In genomic region chr10:117730637-117731203, GRCm38 (mm10) we compare ENCODE assay signal across 13 mouse cellular contexts.
"Had no signal": no experiment of that assay in that cellular context is flagged by ENCODE, and none has a peak within 500 bp of the region (broad histone marks: within the 10 kb centered on the region; RNA-seq: fewer than 3 reads in every experiment).

No protein-coding gene starts in this region.

- H3K27ac ChIP-seq: heart, adult 2 months; heart, embryonic 13.5 days; heart, embryonic 15.5 days; hindbrain, embryonic 13.5 days; hindbrain, embryonic 15.5 days; hindbrain, postnatal 0 days; layer of hippocampus, adult 2 months; left cerebral cortex, adult 2 months; limb, embryonic 10.5 days; limb, embryonic 12.5 days had no signal

- H3K4me1 ChIP-seq: heart, embryonic 15.5 days; hindbrain, embryonic 13.5 days; hindbrain, embryonic 15.5 days; limb, embryonic 10.5 days; limb, embryonic 12.5 days had no signal

- H3K27me3 ChIP-seq: heart, embryonic 13.5 days; heart, embryonic 15.5 days; hindbrain, embryonic 13.5 days; hindbrain, embryonic 15.5 days; limb, embryonic 12.5 days had no signal

- ATAC-seq: hindbrain, postnatal 0 days had no signal

- DNase-seq: gastrocnemius, postnatal 36 days; heart, adult 11 months had no signal

- H3K4me2 ChIP-seq: heart, embryonic 11.5 days; hindbrain, embryonic 13.5 days; hindbrain, embryonic 15.5 days; limb, embryonic 12.5 days had no signal

- H3K9me3 ChIP-seq: heart, embryonic 13.5 days; heart, embryonic 15.5 days; hindbrain, embryonic 13.5 days; hindbrain, embryonic 15.5 days; limb, embryonic 10.5 days; limb, embryonic 12.5 days had no signal

- H3K9ac ChIP-seq: heart, embryonic 15.5 days; hindbrain, embryonic 13.5 days; hindbrain, embryonic 15.5 days; limb, embryonic 12.5 days had no signal

- H3K36me3 ChIP-seq: heart, embryonic 13.5 days; heart, embryonic 15.5 days; hindbrain, embryonic 15.5 days had no signal

- H3K4me3 ChIP-seq: heart, adult 2 months; heart, embryonic 13.5 days; heart, embryonic 15.5 days; hindbrain, embryonic 13.5 days; hindbrain, embryonic 15.5 days; layer of hippocampus, adult 2 months; left cerebral cortex, adult 2 months; limb, embryonic 10.5 days; limb, embryonic 12.5 days had no signal
